Mouse (Mus musculus): ENCODE results near the gene Slc10a7.

DNA sequence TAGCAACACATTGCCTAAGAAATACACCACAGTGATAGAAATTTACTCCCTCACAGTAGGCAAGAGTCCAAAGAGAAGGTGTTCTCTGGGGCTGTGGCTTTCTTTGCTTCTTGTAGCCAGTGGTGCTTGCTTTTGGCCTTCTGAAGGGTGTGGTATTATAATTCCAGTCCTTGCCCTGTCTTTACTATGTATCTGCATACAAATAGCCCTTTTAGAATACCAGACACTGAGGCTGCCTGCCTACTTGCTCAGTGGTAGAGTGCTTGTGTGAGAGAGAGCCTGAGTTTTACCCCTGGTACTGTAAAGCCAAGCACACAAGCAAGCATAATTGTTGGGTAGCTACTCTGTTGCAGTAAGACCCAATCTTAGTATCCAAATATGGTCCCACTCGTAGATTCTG lies 5.6 kb downstream of the Slc10a7 start:
- TF ChIP-seq POLR2A (IDR thresholded peaks at IDR 0.05; ENCODE audit: insufficient read depth, low read depth, low read length) = no peak
- no peak for TF ChIP-seq CTCF (IDR thresholded peaks at IDR 0.05; ENCODE audit: insufficient read depth, low read depth, low read length)

Data from olfactory bulb, adult 2 months (tissue).